Mouse (Mus musculus) MEL (cell line): ENCODE measurements around the gene Bin2. TPM values are rescaled to one million over a fixed set of nuclear protein-coding genes. Genes with fewer than 3 reads are reported as not detected.

Experiments used
- DNase-seq: peaks from one replicate; pipeline ENCODE4 v3.0.0; 2011; ENCODE audit warnings: low read depth, low spot score
- H3K27ac ChIP-seq: 2 replicates; pipeline ENCODE4 v1.5.1; 2012; ENCODE audit warnings: low read depth, mild to moderate bottlenecking, control low read depth, low read length, moderate library complexity; ENCODE audit not compliant: control insufficient read depth
- H3K27me3 ChIP-seq, 2 experiments: fragments of 150-350 bp in 1 of 2; sonication (generic) in 1 of 2; 2 replicates each; pipeline ENCODE4 v1.6.1; 2012; ENCODE audit warnings: low read length in 2 of 2, mild to moderate bottlenecking in 2 of 2, improper control_type of control experiment in 1 of 2, moderate library complexity in 1 of 2; ENCODE audit not compliant: insufficient read depth in 2 of 2, control insufficient read depth in 1 of 2
- H3K36me3 ChIP-seq, 2 experiments: 2 replicates each; pipeline ENCODE4 v1.6.1; 2012 to 2014; ENCODE audit warnings: low read length in 2 of 2, improper control_type of control experiment in 1 of 2, inconsistent platforms in 1 of 2, mild to moderate bottlenecking in 1 of 2; ENCODE audit not compliant: insufficient read depth in 2 of 2, control insufficient read depth in 1 of 2
- H3K4me1 ChIP-seq, 2 experiments: fragments of 150-350 bp in 1 of 2; sonication (generic) in 1 of 2; 2 replicates each; pipeline ENCODE4 v1.6.1; 2012; ENCODE audit warnings: low read length in 2 of 2, improper control_type of control experiment in 1 of 2, mild to moderate bottlenecking in 1 of 2; ENCODE audit not compliant: insufficient read depth in 2 of 2, control insufficient read depth in 1 of 2
- H3K4me3 ChIP-seq, 2 experiments: fragments of 150-350 bp in 1 of 2; sonication (generic) in 1 of 2; 2 replicates each; pipeline ENCODE4 v1.5.1; 2012; ENCODE audit warnings: low read depth in 2 of 2, low read length in 2 of 2, mild to moderate bottlenecking in 2 of 2, moderate library complexity in 2 of 2, control low read depth in 1 of 2, improper control_type of control experiment in 1 of 2; ENCODE audit not compliant: control insufficient read depth in 1 of 2, insufficient read depth in 1 of 2
- H3K79me2 ChIP-seq: 2 replicates; pipeline ENCODE4 v1.6.1; 2012; ENCODE audit warnings: mild to moderate bottlenecking, low read length, moderate library complexity; ENCODE audit not compliant: control insufficient read depth, poor library complexity, insufficient read depth
- H3K9ac ChIP-seq: 2 replicates; pipeline ENCODE4 v1.6.1; 2012; ENCODE audit warnings: low read depth, mild to moderate bottlenecking, control low read depth, low read length, moderate library complexity; ENCODE audit not compliant: control insufficient read depth, poor library complexity, severe bottlenecking
- H3K9me3 ChIP-seq: fragments of 150-350 bp; sonication (generic); replicated peaks from 2 replicates; pipeline ENCODE4 v1.6.1; 2012; ENCODE audit warnings: mild to moderate bottlenecking, low read length, improper control_type of control experiment, moderate library complexity; ENCODE audit not compliant: insufficient read depth
- CTCF ChIP-seq, 3 experiments: IDR thresholded peaks in 2 of 3; conservative IDR thresholded peaks in 1 of 3; 2 replicates each; pipeline ENCODE4 v1.5.1; 2011 to 2012; ENCODE audit warnings: low read length in 3 of 3, low read depth in 2 of 3, mild to moderate bottlenecking in 2 of 3, improper control_type of control experiment in 1 of 3, inconsistent platforms in 1 of 3, mixed read lengths in 1 of 3, moderate library complexity in 1 of 3; ENCODE audit not compliant: control insufficient read depth in 1 of 3, insufficient read depth in 1 of 3, poor library complexity in 1 of 3, severe bottlenecking in 1 of 3
- EP300 ChIP-seq, 2 experiments: IDR thresholded peaks; 2 replicates each; pipeline ENCODE4 v1.6.1; 2011; ENCODE audit warnings: improper control_type of control experiment in 2 of 2, low read length in 2 of 2, low read depth in 1 of 2, mild to moderate bottlenecking in 1 of 2
- GABPA ChIP-seq: IDR thresholded peaks from 2 replicates; pipeline ENCODE4 v1.6.1; 2012; ENCODE audit warnings: low read depth, mild to moderate bottlenecking, inconsistent platforms, low read length, improper control_type of control experiment, moderate library complexity
- JUND ChIP-seq: IDR thresholded peaks from 2 replicates; pipeline ENCODE4 v1.6.1; 2011; ENCODE audit warnings: low read depth, mild to moderate bottlenecking, improper control_type of control experiment, low read length
- KAT2A ChIP-seq: conservative IDR thresholded peaks from 2 replicates; pipeline ENCODE4 v1.6.1; 2012; ENCODE audit warnings: low read depth, low read length, improper control_type of control experiment, inconsistent platforms
- MAFK ChIP-seq: IDR thresholded peaks from 2 replicates; pipeline ENCODE4 v1.6.1; 2011; ENCODE audit warnings: low read depth, mild to moderate bottlenecking, low read length, improper control_type of control experiment, borderline replicate concordance
- MAZ ChIP-seq: IDR thresholded peaks from 2 replicates; pipeline ENCODE4 v1.6.1; 2012; ENCODE audit warnings: low read depth, mild to moderate bottlenecking, inconsistent platforms, low read length, improper control_type of control experiment
- MEF2A ChIP-seq: IDR thresholded peaks from 2 replicates; pipeline ENCODE4 v1.6.1; 2014; ENCODE audit warnings: low read depth, mild to moderate bottlenecking, inconsistent platforms, low read length, improper control_type of control experiment; ENCODE audit not compliant: poor library complexity, insufficient replicate concordance, severe bottlenecking; ENCODE audit errors: extremely low read depth
- MXI1 ChIP-seq: IDR thresholded peaks from 2 replicates; pipeline ENCODE4 v1.6.1; 2011; ENCODE audit warnings: mild to moderate bottlenecking, low read depth, low read length, improper control_type of control experiment
- MYB ChIP-seq: IDR thresholded peaks from 2 replicates; pipeline ENCODE4 v1.6.1; 2011; ENCODE audit warnings: mild to moderate bottlenecking, low read depth, low read length, improper control_type of control experiment
- MYC ChIP-seq: IDR thresholded peaks from 2 replicates; pipeline ENCODE4 v1.6.1; 2011; ENCODE audit warnings: low read depth, mild to moderate bottlenecking, low read length, improper control_type of control experiment, moderate library complexity
- NELFE ChIP-seq: IDR thresholded peaks from 2 replicates; pipeline ENCODE4 v1.6.1; 2011; ENCODE audit warnings: low read depth, low read length, improper control_type of control experiment
- POLR2A ChIP-seq, 2 experiments: IDR thresholded peaks; 2 replicates each; pipeline ENCODE4 v1.6.1; 2011 to 2012; ENCODE audit warnings: low read length in 2 of 2, mild to moderate bottlenecking in 2 of 2, control low read depth in 1 of 2, improper control_type of control experiment in 1 of 2, low read depth in 1 of 2, moderate library complexity in 1 of 2; ENCODE audit not compliant: control insufficient read depth in 1 of 2, insufficient read depth in 1 of 2, poor library complexity in 1 of 2
- RAD21 ChIP-seq: IDR thresholded peaks from 2 replicates; pipeline ENCODE4 v1.6.1; 2011; ENCODE audit warnings: mild to moderate bottlenecking, low read depth, low read length, improper control_type of control experiment
- TAL1 ChIP-seq: IDR thresholded peaks from 2 replicates; pipeline ENCODE4 v1.6.1; 2012; ENCODE audit warnings: mild to moderate bottlenecking, inconsistent platforms, low read length, moderate library complexity, mixed read lengths
- TBP ChIP-seq: IDR thresholded peaks from 2 replicates; pipeline ENCODE4 v1.8.0; 2011; ENCODE audit warnings: low read depth, low read length, improper control_type of control experiment
- TCF12 ChIP-seq: IDR thresholded peaks from 2 replicates; pipeline ENCODE4 v1.6.1; 2014; ENCODE audit warnings: low read depth, mild to moderate bottlenecking, inconsistent platforms, low read length, improper control_type of control experiment, moderate library complexity
- USF1 ChIP-seq: IDR thresholded peaks from 2 replicates; pipeline ENCODE4 v1.6.1; 2014; ENCODE audit warnings: low read depth, mild to moderate bottlenecking, inconsistent platforms, low read length, improper control_type of control experiment, moderate library complexity
- USF2 ChIP-seq, 2 experiments: IDR thresholded peaks; 2 replicates each; pipeline ENCODE4 v1.6.1; 2011 to 2012; ENCODE audit warnings: improper control_type of control experiment in 2 of 2, low read length in 2 of 2, borderline replicate concordance in 1 of 2, inconsistent platforms in 1 of 2, low read depth in 1 of 2, mild to moderate bottlenecking in 1 of 2; ENCODE audit not compliant: insufficient read depth in 1 of 2
- polyA plus RNA-seq, 2 experiments: library from polyadenylated mRNA; stranded (reverse) in 1 of 2; unstranded in 1 of 2; fragments of >175 nt in 1 of 2; fragments of >200 nt in 1 of 2; gene quantifications; 2 replicates each; pipeline versions ENCODE4 v1.2.1 to v1.2.4; 2012; ENCODE audit warnings: low replicate concordance in 2 of 2, low read depth in 1 of 2; ENCODE audit not compliant: insufficient read length in 2 of 2, insufficient read depth in 1 of 2, missing spikeins in 1 of 2
- total RNA-seq: library from RNA; depleted of rRNA; stranded (reverse); fragments of 300-350 nt; gene quantifications from 2 replicates; pipeline ENCODE4 v1.2.3, GENCODE M21; 2012

Bin2 gene
- total and polyA plus RNA-seq, 3 experiments, result 79.9 to 128 (median 106) TPM

DNA sequence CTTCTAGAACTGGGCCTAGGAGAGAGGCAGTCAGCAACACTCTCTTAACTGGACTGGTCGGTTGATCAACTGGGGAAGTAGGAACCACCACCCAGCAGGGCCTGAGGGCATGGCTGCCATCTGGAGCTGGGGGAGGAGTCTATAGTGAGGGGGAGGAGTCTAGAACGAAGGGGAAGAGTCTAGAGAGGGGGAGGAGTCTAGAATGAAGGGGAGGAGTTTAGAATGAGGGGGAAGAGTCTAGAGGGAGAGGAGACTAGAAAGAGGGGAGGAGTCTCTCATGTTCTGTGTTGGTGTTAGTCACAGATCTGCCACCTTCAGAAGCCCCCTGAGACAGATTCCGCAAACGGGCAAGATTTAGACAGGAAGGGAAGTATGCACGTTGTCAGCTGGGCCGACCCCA is 30.0 kb upstream of the Bin2 start:
- Histone ChIP-seq H3K79me2 (no peaks in the 10 kb centered on the region), H3K27me3 (no peaks in the 10 kb centered on the region), H3K9me3 (no peaks in the 10 kb centered on the region), H3K36me3 (peaks cover 0 to 14% of the 10 kb centered on the region in 2 experiments; a peak in 3 of 4 replicates), H3K27ac (no peak overlapping the region), H3K4me1 (peaks cover 6 to 28% of the 10 kb centered on the region in 2 experiments), H3K9ac (no peak overlapping the region), H3K4me3 (no peak overlapping the region)
- TF ChIP-seq POLR2A (IDR thresholded peaks at IDR 0.05; ENCODE audit: control insufficient read depth in 1 of 2, insufficient read depth in 1 of 2, low read depth in 1 of 2, low read length in 2 of 2, poor library complexity in 1 of 2) (peak in 1 of 2 experiments; percentile 24; a peak in 1 of 4 replicates), CTCF (IDR thresholded peaks at IDR 0.05 in 2 of 3, conservative IDR thresholded peaks at IDR 0.05 in 1 of 3; ENCODE audit: control insufficient read depth in 1 of 3, insufficient read depth in 1 of 3, low read depth in 2 of 3, low read length in 3 of 3, poor library complexity in 1 of 3, severe bottlenecking in 1 of 3) (no peak)
- peak; percentile 77 for DNase-seq

DNA sequence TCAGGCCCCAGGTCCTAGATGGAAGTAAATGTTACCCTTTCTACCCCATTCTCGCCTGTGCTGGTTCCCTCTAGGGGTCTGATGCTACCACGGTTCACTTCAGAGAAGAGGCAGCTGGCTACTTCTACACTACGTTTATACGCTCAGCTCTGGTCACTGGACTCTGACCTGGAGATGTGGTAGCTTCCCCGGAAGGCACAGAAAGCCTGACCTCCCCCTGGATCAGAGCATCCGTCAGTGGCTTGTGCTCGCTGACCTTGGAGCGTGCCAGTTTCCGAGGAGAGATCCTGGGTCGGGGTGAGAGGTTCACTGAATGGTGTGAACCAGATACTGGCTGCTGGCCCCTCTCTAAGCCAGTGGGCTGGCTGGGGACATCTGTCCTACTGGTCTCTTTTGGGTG is 28.7 kb upstream of the Bin2 start:
- peaks cover 0 to 14% of the 10 kb centered on the region in 2 experiments; a peak in 3 of 4 replicates for H3K36me3 ChIP-seq
- TF ChIP-seq MEF2A (no peak), MAFK (no peak), POLR2A (IDR thresholded peaks at IDR 0.05; ENCODE audit: control insufficient read depth in 1 of 2, insufficient read depth in 1 of 2, low read depth in 1 of 2, low read length in 2 of 2, poor library complexity in 1 of 2) (no peak), EP300 (IDR thresholded peaks at IDR 0.05; ENCODE audit: low read depth in 1 of 2, low read length in 2 of 2) (no peak), MXI1 (no peak), USF2 (IDR thresholded peaks at IDR 0.05; ENCODE audit: borderline replicate concordance in 1 of 2, insufficient read depth in 1 of 2, low read depth in 1 of 2, low read length in 2 of 2) (no peak), MYB (no peak), GABPA (no peak), NELFE (no peak), TAL1 (no peak), CTCF (IDR thresholded peaks at IDR 0.05 in 2 of 3, conservative IDR thresholded peaks at IDR 0.05 in 1 of 3; ENCODE audit: control insufficient read depth in 1 of 3, insufficient read depth in 1 of 3, low read depth in 2 of 3, low read length in 3 of 3, poor library complexity in 1 of 3, severe bottlenecking in 1 of 3) (no peak), USF1 (no peak), TBP (no peak), MAZ (no peak), JUND (no peak), RAD21 (no peak), KAT2A (no peak), TCF12 (no peak), MYC (no peak)
- TF ChIP-seq, all 39 proteins: peak for 0
- Histone ChIP-seq H3K4me1 (peaks cover 6 to 28% of the 10 kb centered on the region in 2 experiments), H3K4me3 (no peak overlapping the region), H3K27me3 (no peaks in the 10 kb centered on the region), H3K9me3 (no peaks in the 10 kb centered on the region), H3K79me2 (no peaks in the 10 kb centered on the region), H3K27ac (no peak overlapping the region), H3K9ac (no peak overlapping the region)
- DNase-seq, result no peak
